Mouse (Mus musculus): Measurements from ENCODE around the gene Hagh. TPM values are rescaled to one million over a fixed set of nuclear protein-coding genes. Genes with fewer than 3 reads are reported as not detected.

Gene Hagh
- total RNA-seq, 2 experiments from 2014 or later: 31.4 to 36.0 TPM

- ATAC-seq (replicated peaks; ENCODE audit: poor library complexity): peak; percentile 38; the same call in 1 of the 2 replicates
These were observed 9.8 kb downstream of the Hagh start for GRCm38 (mm10) chr17:24849733-24850064.

- ATAC-seq (replicated peaks; ENCODE audit: poor library complexity): peak; percentile 88
These were observed 10.3 kb downstream of the Hagh start, which contains the start of gene Fahd1 for GRCm38 (mm10) chr17:24850065-24850772. Fahd1 (minus strand) TSS chr17:24850364.

DNA sequence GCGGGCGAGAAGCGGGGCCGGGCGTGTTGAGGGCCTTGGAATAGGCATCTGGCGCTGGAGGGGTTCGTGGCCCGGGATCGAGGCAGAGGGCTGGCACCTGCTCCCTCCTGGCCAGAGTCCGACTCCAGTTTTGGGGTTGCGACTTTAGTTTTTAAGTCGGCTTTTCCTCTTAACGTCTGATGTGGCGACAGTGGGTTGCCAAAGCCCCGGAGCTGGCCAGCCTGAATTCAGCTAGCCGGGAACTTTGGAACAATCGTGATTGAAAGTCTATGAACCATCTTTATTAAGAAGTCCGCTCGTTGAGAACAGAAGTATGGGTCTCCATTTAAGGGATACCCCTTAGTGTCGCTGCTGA, 10.8 kb downstream of the Hagh start:
- no peak for ATAC-seq (replicated peaks; ENCODE audit: poor library complexity)

DNA sequence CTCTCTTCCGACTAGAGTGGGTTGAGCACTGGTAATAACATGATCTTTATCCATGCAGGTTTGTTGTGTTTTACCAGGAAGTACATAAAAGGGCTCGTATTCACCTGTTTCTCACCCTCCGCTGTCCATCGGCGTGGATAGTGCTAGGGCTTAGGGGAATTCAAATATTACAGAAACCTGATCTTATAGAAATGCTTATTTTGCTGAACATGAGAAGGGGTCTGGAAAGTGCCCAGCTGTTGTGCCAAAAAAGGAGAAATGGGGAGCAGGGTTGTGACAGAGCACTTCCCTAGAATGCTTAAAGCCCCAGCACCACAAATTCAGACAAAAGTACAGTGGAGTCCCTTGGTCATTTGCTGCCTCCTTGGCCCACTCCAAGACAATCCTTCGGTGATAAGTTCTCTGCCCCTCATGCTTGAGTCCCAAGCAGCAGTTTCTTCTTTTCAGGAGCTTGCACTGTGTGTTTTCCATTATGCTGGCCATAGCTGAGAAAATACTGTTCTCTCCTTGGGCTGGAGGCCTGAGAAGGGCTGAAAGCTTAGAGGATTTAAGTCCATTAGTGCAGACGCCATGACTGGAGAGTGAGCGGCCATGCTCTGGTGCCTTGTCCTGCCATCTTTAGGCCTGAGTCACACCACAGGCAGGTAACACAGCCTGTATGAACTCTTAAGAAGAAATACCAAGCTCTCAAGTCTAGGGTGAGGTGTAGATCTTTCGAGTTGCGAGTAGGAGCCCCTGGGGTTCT, 11.6 kb downstream of the Hagh start:
- ATAC-seq (replicated peaks; ENCODE audit: poor library complexity): no peak

DNA sequence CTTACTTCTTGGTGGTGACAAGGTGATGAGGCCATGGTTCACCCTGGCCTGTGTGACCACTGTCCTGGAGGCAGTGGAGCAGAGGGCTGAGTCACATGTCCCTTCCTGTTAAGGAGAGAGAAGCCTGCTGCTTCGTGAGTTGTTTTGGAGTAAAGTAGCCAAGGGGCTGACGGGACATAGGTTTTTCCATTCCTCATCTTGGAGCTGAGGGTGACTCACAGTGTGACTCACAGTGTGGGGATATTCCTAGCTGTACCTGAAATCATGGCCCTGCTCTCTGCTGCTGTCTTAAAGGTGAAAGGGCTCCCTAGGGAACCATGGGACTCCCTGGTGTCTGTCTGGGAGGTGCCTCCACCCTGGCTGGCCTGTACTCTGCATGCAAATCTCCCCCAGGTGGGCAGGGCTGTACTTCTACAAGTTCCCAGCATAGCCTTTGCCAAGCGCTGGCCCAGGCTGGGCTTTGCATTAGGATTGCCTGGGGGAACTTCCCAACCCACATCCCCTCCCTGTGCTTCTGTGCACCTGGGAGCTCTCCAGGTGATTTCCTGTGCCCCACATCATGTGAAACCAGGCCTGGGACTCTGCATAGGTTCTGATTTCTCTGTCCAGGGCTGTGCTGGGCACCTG, 16.0 kb downstream of the Hagh start:
- ATAC-seq (replicated peaks; ENCODE audit: poor library complexity): no peak

DNA sequence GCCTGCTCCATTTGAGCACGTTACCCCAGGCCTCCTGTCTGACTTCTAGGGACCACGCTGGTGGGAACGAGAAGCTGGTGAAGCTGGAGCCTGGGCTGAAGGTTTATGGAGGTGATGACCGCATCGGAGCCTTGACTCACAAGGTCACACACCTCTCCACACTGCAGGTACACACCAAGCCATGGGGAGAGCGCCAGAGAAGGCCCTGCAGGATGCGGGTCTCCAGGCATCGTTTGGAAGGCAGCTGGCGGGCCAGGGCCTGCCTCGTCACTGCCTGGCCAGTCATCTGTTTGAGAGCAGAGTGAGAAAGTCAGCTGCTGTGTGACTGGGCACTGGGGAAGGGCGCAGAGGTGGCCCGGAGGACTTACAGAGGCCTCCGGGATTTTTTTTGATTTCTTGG, 16.6 kb downstream of the Hagh start:
- no peak for ATAC-seq (replicated peaks; ENCODE audit: poor library complexity)

- ATAC-seq (replicated peaks; ENCODE audit: poor library complexity): no peak
These were observed 18.0 kb downstream of the Hagh start for GRCm38 (mm10) chr17:24857831-24858470.

- peak; percentile 95 for ATAC-seq (replicated peaks; ENCODE audit: poor library complexity)
These were observed 19.0 kb downstream of the Hagh start for GRCm38 (mm10) chr17:24858967-24859366.

DNA sequence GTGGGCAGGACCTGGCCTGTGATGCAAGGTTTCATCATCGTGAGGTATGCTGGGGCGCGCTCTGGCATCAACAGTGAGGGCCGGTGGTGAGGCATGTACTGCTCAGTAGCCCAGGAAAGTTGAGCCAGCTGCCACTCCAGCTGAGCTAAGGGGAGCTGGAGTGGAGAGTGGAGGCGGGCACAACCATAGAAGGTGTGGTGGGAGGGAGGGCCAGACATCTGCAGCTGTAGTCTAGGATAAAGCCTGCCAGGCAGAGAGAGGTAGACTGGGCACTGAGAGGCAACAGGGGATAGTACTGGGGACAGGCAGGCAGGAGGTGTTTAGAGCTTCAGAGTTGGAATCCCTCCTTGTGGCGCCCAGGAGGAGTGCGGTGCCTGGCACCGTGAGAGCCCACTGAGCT, 20.1 kb downstream of the Hagh start:
- peak; percentile 64 for ATAC-seq (replicated peaks; ENCODE audit: poor library complexity)

GRCm38 (mm10) chr17:24861785-24862184, 21.8 kb downstream of the Hagh start:
- no peak for ATAC-seq (replicated peaks; ENCODE audit: poor library complexity)

DNA sequence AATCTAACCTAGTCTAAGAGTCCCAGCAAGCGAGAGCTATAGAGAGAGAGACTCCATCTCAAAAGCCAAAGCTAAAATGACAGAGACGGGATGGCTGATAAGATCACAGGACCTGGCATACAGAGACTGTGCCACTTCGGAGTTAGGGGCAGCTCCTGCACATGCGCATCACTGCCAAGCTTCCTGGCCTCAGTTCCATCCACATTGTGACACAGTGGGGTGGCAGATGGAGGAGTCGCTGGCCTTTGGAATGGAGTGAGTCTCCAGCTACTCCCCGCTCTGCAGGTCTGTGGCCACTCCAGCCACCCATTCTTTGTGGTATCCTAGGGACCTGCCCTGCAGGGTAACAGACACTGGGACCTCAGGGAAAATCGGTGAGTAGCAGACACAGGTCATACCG, 25.8 kb downstream of the Hagh start, which contains the start of gene Igfals:
Igfals (plus strand) TSS at position 222 of the 400 bp plus-strand sequence.
- ATAC-seq (replicated peaks; ENCODE audit: poor library complexity): no peak

DNA sequence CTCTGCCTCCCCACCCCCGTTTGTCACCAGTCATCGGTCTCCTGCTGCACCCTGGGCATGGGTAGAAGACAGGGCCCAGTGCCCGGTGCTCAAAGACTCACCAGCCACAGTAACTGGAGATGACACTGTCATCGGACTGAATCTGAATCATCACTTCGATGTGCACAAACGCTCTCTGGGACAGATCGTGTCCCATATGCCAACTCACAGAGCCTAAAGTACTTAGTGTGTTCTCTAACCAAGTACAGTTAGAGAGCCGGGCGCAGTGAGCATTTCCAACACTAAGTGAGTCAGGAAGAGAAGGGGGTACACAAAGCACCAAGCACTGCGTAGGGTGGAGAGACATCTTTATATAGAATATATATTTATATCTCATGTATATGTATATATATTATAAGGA, 28.0 kb downstream of the Hagh start:
- no peak for ATAC-seq (replicated peaks; ENCODE audit: poor library complexity)

GRCm38 (mm10) chr17:24873695-24874404, 33.9 kb downstream of the Hagh start:
- ATAC-seq (replicated peaks; ENCODE audit: poor library complexity): no peak

GRCm38 (mm10) chr17:24874405-24874745, 34.4 kb downstream of the Hagh start:
- ATAC-seq (replicated peaks; ENCODE audit: poor library complexity): no peak

DNA sequence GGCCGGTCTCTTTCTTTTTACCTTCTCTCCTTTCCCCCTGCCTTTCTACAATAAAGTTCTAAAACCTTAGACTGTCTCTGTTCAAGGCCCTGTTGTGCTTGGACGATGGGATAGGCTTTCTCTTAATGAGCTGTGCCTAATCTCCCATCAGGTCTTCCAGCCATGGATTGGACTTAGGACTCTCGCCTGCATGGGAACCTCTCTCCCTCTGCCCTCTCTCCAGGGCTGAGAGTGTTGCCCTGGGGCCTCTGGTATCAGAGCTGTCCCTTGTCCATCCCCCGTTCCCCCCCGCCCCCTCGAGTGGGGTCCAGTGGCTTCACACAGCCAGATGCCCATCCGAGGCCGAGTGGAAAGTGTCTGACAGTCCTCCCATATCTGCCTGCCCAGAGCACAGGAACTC, 35.0 kb downstream of the Hagh start:
- no peak for ATAC-seq (replicated peaks; ENCODE audit: poor library complexity)

- no peak for ATAC-seq (replicated peaks; ENCODE audit: poor library complexity)
These were observed 37.6 kb downstream of the Hagh start for GRCm38 (mm10) chr17:24877336-24878116.

- no peak for ATAC-seq (replicated peaks; ENCODE audit: poor library complexity)
These were observed 38.1 kb downstream of the Hagh start for GRCm38 (mm10) chr17:24878117-24878397.

DNA sequence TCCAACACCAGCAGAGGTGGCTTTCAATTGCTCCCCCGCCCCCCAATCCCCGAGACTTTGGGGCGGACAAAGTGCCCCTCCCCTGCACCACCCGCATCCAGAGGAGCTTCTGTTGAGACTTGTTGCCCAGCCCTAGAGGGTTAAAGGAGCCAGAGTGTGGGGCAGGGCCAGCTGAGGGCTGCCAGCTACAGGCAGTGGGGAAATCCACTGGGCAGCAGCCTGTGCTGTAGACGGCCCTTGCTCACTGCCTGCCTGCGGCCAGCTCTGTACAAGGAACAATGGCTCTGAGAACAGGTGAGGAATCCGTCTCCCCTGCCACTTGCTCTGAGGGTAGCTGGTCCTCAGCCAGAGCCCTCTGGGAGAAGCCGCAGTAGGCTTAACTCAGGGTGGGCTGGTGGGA, 38.6 kb downstream of the Hagh start:
- ATAC-seq (replicated peaks; ENCODE audit: poor library complexity): no peak

DNA sequence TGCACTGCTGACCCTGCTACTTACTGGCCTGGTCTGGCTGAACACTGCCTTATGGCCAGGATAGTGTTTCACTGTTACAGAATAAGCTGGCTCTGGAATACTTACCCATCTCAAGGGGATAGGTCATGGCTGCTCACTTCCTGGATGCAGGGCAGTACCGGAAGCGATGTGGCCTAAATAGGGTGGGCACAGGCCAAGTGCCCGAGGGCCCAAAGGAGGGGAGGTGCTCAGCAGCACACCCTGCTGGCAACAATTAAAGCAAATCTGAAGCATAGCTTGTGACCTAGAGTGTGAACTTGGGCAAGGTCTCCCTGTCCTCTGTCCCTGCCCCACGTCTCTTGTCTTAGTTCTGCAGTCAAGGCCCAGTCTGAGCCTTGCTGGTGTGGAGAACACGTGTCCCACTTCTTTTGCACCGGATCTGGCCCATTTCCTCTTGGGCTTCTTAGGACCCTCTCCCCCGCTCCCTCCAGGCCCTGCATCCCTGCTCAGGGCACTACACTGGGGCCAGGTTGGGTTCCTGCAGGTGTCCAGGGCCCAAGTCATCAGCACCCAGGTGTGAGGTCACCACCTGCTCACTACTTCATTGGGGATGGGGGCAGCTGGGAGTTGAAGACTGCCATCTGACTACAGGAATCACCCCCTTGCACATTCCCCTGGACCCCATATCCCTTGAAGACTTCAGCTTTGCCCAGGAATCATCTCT, 41.9 kb downstream of the Hagh start:
- ATAC-seq (replicated peaks; ENCODE audit: poor library complexity): peak; percentile 43

- ATAC-seq (replicated peaks; ENCODE audit: poor library complexity): no peak
These were observed 44.4 kb downstream of the Hagh start for GRCm38 (mm10) chr17:24884391-24884790.

Measured in megakaryocyte progenitor cell, adult 5-6 weeks (primary cell).